Mouse (Mus musculus) cerebellum, adult 8-10 months (tissue): ENCODE results near the gene Tmc4.

ENCODE experiments used
- DNase-seq: peaks from one replicate; pipeline ENCODE4 v3.0.0; 2022

Tmc4 gene

GRCm38 (mm10) chr7:3692382-3692986 lies 15.1 kb upstream of the Tmc4 start, which contains the start of gene Tsen34:
TSS of gene Tsen34 (plus strand) at chr7:3692863.
- DNase-seq, result no peak

- no peak for DNase-seq
These were observed 14.6 kb upstream of the Tmc4 start for GRCm38 (mm10) chr7:3691919-3692318.

- peak; percentile 59 for DNase-seq
These were observed 8.2 kb upstream of the Tmc4 start for GRCm38 (mm10) chr7:3685400-3686187.

GRCm38 (mm10) chr7:3684698-3685097 lies 7.3 kb upstream of the Tmc4 start:
- no peak for DNase-seq

- DNase-seq, result no peak
These were observed 6.7 kb upstream of the Tmc4 start for GRCm38 (mm10) chr7:3683908-3684550.

- DNase-seq, result no peak
These were observed 982 bp downstream of the Tmc4 start for GRCm38 (mm10) chr7:3676371-3676770.

GRCm38 (mm10) chr7:3675228-3675548 lies 2.2 kb downstream of the Tmc4 start:
- no peak for DNase-seq

GRCm38 (mm10) chr7:3674507-3675227 lies 2.7 kb downstream of the Tmc4 start:
- DNase-seq, result peak; percentile 81

GRCm38 (mm10) chr7:3666921-3667391 lies 10.4 kb downstream of the Tmc4 start:
- no peak for DNase-seq

GRCm38 (mm10) chr7:3665215-3666114 lies 11.9 kb downstream of the Tmc4 start, which contains the start of gene Leng1:
TSS of gene Leng1 (minus strand) at chr7:3665840.
- DNase-seq, result peak; percentile 95

- no peak for DNase-seq
These were observed 12.7 kb downstream of the Tmc4 start for GRCm38 (mm10) chr7:3664524-3665214.

- DNase-seq, result no peak
These were observed 18.8 kb downstream of the Tmc4 start for GRCm38 (mm10) chr7:3658578-3658977.

GRCm38 (mm10) chr7:3656966-3657365 lies 20.4 kb downstream of the Tmc4 start:
- DNase-seq, result no peak

GRCm38 (mm10) chr7:3646641-3647040 lies 30.7 kb downstream of the Tmc4 start:
- no peak for DNase-seq

- DNase-seq, result no peak
These were observed 31.2 kb downstream of the Tmc4 start for GRCm38 (mm10) chr7:3646188-3646587.

- DNase-seq, result no peak
These were observed 31.8 kb downstream of the Tmc4 start for GRCm38 (mm10) chr7:3645488-3646025.

GRCm38 (mm10) chr7:3644672-3645487 lies 32.5 kb downstream of the Tmc4 start, which contains the start of gene Cnot3:
TSS of gene Cnot3 (plus strand) at chr7:3645268.
- DNase-seq, result peak; percentile 98

GRCm38 (mm10) chr7:3644348-3644671 lies 33.0 kb downstream of the Tmc4 start:
- DNase-seq, result no peak

- DNase-seq, result no peak
These were observed 33.5 kb downstream of the Tmc4 start for GRCm38 (mm10) chr7:3643843-3644242.

- no peak for DNase-seq
These were observed 33.9 kb downstream of the Tmc4 start for GRCm38 (mm10) chr7:3643412-3643811.
